Mouse (Mus musculus) bone marrow macrophage, adult 2 months (primary cell): ENCODE measurements around the gene 1190005I06Rik.

ENCODE experiments used
- CTCF ChIP-seq: IDR thresholded peaks from 2 replicates; pipeline ENCODE4 v1.5.1; 2012; ENCODE audit warnings: low read depth, mild to moderate bottlenecking, low read length, moderate library complexity
- POLR2A ChIP-seq: IDR thresholded peaks from 2 replicates; pipeline ENCODE4 v1.6.1; 2012; ENCODE audit warnings: mild to moderate bottlenecking, low read depth, low read length, borderline replicate concordance

GRCm38 (mm10) chr8:120684082-120684481 is 36.6 kb upstream of the 1190005I06Rik start:
- TF ChIP-seq CTCF (no peak), POLR2A (no peak)
